Mouse (Mus musculus): ENCODE data around the gene Atg5. TPM values are rescaled to one million over a fixed set of nuclear protein-coding genes. Genes with fewer than 3 reads are reported as not detected.

Gene Atg5
- polyA plus RNA-seq, 1 experiment from 2014 or later, result 53.5 TPM

DNA sequence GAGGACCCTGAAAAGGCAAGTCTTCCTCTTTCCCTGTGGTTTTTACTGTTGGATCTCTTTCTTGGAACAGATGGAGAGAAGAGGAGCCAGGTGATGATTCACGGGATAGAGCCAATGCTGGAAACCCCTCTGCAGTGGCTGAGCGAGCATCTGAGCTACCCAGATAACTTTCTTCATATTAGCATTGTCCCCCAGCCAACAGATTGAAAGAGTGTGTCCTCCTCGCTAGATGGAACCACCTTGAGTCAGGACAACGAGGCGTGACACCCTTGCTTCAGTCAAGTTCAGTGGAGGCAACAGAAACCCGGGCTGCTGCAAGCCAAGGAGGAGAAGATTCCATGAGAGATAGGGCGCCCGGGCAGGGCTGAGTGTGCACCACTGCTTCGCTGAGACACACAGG, 94.7 kb downstream of the Atg5 start:
- no peak overlapping the region for H3K9ac ChIP-seq (ENCODE audit: low read depth, low read length)
- H3K9me3 ChIP-seq (ENCODE audit: control insufficient read depth), result no peaks in the 10 kb centered on the region
- no peak overlapping the region for H3K27ac ChIP-seq (ENCODE audit: low read depth, low read length)
- no peaks in the 10 kb centered on the region for H3K4me1 ChIP-seq (replicated peaks; ENCODE audit: control insufficient read depth, insufficient read depth, low read length)
- no peak for TF ChIP-seq CTCF (IDR thresholded peaks at IDR 0.05; ENCODE audit: low read depth)
- WGBS, result 84% methylated on average over 9 of the region's 9 CpGs
- no peak overlapping the region for H3K4me2 ChIP-seq (replicated peaks; ENCODE audit: low read depth)
- ATAC-seq, result no peak
- no peaks in the 10 kb centered on the region for H3K27me3 ChIP-seq (replicated peaks; ENCODE audit: control insufficient read depth, insufficient read depth, low read length)
- H3K4me3 ChIP-seq (ENCODE audit: low read depth, low read length), result no peak overlapping the region
- peaks cover 8% of the 10 kb centered on the region for H3K36me3 ChIP-seq (ENCODE audit: control insufficient read depth, insufficient read depth)

DNA sequence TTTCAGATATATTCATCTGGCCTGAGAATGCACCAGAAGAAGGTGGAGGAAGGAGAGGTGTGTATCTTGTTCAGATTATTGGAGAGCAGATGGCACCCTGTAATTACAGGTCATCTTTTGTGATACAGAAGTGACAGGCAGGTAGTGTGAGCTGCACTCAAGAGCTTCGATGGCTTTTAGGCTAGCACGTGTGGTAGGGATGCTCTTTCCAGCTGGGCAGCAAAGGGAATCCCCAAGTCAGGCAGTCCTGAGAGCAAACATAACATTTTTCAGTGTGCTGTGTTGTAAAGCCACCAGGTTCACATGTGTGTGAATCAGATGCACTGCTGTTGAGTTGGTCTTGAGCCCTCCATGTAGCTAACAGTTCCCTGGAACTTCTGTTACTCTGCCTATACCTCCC, 98.0 kb downstream of the Atg5 start:
- no peak overlapping the region for H3K4me3 ChIP-seq (ENCODE audit: low read depth, low read length)
- WGBS, result 91% methylated on average over 2 of the region's 2 CpGs
- no peak overlapping the region for H3K27ac ChIP-seq (ENCODE audit: low read depth, low read length)
- H3K4me2 ChIP-seq (replicated peaks; ENCODE audit: low read depth), result no peak overlapping the region
- peaks cover 8% of the 10 kb centered on the region for H3K36me3 ChIP-seq (ENCODE audit: control insufficient read depth, insufficient read depth)
- H3K4me1 ChIP-seq (replicated peaks; ENCODE audit: control insufficient read depth, insufficient read depth, low read length), result no peaks in the 10 kb centered on the region
- no peak overlapping the region for H3K9ac ChIP-seq (ENCODE audit: low read depth, low read length)
- no peaks in the 10 kb centered on the region for H3K27me3 ChIP-seq (replicated peaks; ENCODE audit: control insufficient read depth, insufficient read depth, low read length)
- H3K9me3 ChIP-seq (ENCODE audit: control insufficient read depth), result no peaks in the 10 kb centered on the region
- ATAC-seq, result no peak
- TF ChIP-seq CTCF (IDR thresholded peaks at IDR 0.05; ENCODE audit: low read depth), result no peak

DNA sequence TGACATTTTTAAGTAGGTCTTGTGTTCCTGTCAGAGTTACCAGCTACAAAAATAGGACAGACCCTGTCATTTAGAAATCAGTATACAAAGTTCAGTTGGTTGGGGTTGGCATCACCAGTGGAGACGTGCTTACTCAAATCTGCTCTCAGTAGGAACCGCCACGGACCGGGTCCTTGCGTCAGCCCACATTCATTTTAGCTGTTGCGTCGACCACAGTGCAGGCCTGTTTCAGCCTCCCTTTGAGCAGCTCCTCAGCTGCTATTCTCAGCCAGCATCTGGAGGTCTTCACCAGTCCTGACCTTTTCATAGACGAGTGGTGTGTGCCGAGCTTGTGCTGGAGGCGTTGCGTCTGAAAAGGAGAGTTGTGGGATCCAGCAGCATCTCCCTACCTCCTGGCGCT, 98.9 kb downstream of the Atg5 start:
- no peak for TF ChIP-seq CTCF (IDR thresholded peaks at IDR 0.05; ENCODE audit: low read depth)
- no peaks in the 10 kb centered on the region for H3K9me3 ChIP-seq (ENCODE audit: control insufficient read depth)
- WGBS, result 93% methylated on average over 12 of the region's 12 CpGs
- no peak for ATAC-seq
- H3K36me3 ChIP-seq (ENCODE audit: control insufficient read depth, insufficient read depth), result peaks cover 8% of the 10 kb centered on the region
- no peak overlapping the region for H3K4me3 ChIP-seq (ENCODE audit: low read depth, low read length)
- H3K4me1 ChIP-seq (replicated peaks; ENCODE audit: control insufficient read depth, insufficient read depth, low read length), result no peaks in the 10 kb centered on the region
- H3K27me3 ChIP-seq (replicated peaks; ENCODE audit: control insufficient read depth, insufficient read depth, low read length), result no peaks in the 10 kb centered on the region
- no peak overlapping the region for H3K27ac ChIP-seq (ENCODE audit: low read depth, low read length)
- H3K9ac ChIP-seq (ENCODE audit: low read depth, low read length), result no peak overlapping the region
- no peak overlapping the region for H3K4me2 ChIP-seq (replicated peaks; ENCODE audit: low read depth)

DNA sequence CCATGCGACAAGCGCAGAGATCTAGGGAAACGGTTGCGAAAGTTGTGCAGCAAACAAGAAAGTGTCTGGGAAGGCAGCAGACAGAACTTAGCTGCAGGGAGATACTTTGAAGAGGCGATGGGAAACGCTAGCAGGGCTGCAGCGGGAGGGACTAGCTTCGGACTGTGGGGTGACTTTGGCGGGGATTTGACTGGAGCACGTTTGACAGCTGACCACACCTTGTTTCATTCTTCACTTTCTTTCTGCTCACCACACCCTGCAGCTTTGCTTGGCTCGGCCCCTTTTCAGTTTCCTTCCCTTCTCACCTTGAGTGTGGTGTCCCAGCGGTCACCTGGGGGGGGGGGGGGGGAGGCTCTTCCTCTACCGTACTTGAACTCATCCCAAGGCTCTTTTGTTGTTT, 100.4 kb downstream of the Atg5 start:
- H3K27ac ChIP-seq (ENCODE audit: low read depth, low read length), result no peak overlapping the region
- H3K4me1 ChIP-seq (replicated peaks; ENCODE audit: control insufficient read depth, insufficient read depth, low read length), result no peaks in the 10 kb centered on the region
- no peak overlapping the region for H3K9ac ChIP-seq (ENCODE audit: low read depth, low read length)
- no peak for TF ChIP-seq CTCF (IDR thresholded peaks at IDR 0.05; ENCODE audit: low read depth)
- no peak overlapping the region for H3K4me3 ChIP-seq (ENCODE audit: low read depth, low read length)
- peaks cover 4% of the 10 kb centered on the region; the same call in 1 of the 2 replicates for H3K36me3 ChIP-seq (ENCODE audit: control insufficient read depth, insufficient read depth)
- WGBS, result 58% methylated on average over 12 of the region's 13 CpGs
- H3K27me3 ChIP-seq (replicated peaks; ENCODE audit: control insufficient read depth, insufficient read depth, low read length), result no peaks in the 10 kb centered on the region
- H3K4me2 ChIP-seq (replicated peaks; ENCODE audit: low read depth), result no peak overlapping the region
- no peak for ATAC-seq
- no peaks in the 10 kb centered on the region for H3K9me3 ChIP-seq (ENCODE audit: control insufficient read depth)

DNA sequence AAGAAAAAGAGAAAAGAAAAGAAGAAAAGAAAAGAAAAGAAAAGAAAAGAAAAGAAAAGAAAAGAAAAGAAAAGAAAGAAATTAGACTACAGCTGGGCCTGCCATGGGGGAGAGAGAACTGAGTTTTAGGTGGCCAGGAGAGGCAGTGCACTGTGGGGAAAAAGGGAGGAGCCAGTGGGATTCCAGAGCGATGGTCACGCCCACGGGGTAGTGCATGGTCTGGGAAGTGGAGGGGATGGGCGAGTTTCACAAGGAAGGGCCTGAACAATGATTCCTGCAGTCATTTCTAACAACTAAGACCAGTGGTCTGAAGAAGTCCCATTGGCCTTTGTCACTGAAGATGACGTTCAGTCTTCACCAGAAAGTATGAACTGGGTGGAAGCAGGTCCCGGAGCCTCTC, 102.5 kb downstream of the Atg5 start:
- no peak overlapping the region for H3K4me2 ChIP-seq (replicated peaks; ENCODE audit: low read depth)
- TF ChIP-seq CTCF (IDR thresholded peaks at IDR 0.05; ENCODE audit: low read depth), result no peak
- H3K36me3 ChIP-seq (ENCODE audit: control insufficient read depth, insufficient read depth), result no peaks in the 10 kb centered on the region
- H3K4me1 ChIP-seq (replicated peaks; ENCODE audit: control insufficient read depth, insufficient read depth, low read length), result no peaks in the 10 kb centered on the region
- H3K4me3 ChIP-seq (ENCODE audit: low read depth, low read length), result no peak overlapping the region
- no peak overlapping the region for H3K9ac ChIP-seq (ENCODE audit: low read depth, low read length)
- no peaks in the 10 kb centered on the region for H3K27me3 ChIP-seq (replicated peaks; ENCODE audit: control insufficient read depth, insufficient read depth, low read length)
- 69% methylated on average over 6 of the region's 6 CpGs for WGBS
- no peak overlapping the region for H3K27ac ChIP-seq (ENCODE audit: low read depth, low read length)
- ATAC-seq, result no peak
- H3K9me3 ChIP-seq (ENCODE audit: control insufficient read depth), result no peaks in the 10 kb centered on the region

DNA sequence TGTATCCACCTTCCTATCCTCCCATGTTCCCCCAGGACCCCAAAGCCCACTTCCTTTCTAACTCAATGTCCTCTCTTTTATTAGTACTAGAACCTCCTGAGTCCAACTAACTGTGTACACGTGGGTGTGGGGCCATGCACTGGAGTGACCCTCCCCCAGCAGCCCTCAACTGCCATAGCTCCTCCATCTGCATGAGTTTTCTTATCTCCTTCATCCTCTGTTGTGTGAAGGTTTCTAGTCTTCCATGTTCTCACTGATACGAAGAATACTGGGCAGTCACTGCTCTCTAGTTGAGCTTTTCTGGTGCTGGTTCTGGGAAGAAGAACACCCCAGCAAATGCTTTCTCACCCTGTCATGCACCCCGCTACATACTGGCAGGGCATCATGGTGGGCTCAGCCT, 104.1 kb downstream of the Atg5 start:
- no peak for ATAC-seq
- H3K4me2 ChIP-seq (replicated peaks; ENCODE audit: low read depth), result no peak overlapping the region
- H3K9me3 ChIP-seq (ENCODE audit: control insufficient read depth), result no peaks in the 10 kb centered on the region
- H3K4me1 ChIP-seq (replicated peaks; ENCODE audit: control insufficient read depth, insufficient read depth, low read length), result no peaks in the 10 kb centered on the region
- H3K36me3 ChIP-seq (ENCODE audit: control insufficient read depth, insufficient read depth), result no peaks in the 10 kb centered on the region
- no peak overlapping the region for H3K9ac ChIP-seq (ENCODE audit: low read depth, low read length)
- no peak for TF ChIP-seq CTCF (IDR thresholded peaks at IDR 0.05; ENCODE audit: low read depth)
- no peak overlapping the region for H3K4me3 ChIP-seq (ENCODE audit: low read depth, low read length)
- no peak overlapping the region for H3K27ac ChIP-seq (ENCODE audit: low read depth, low read length)
- H3K27me3 ChIP-seq (replicated peaks; ENCODE audit: control insufficient read depth, insufficient read depth, low read length), result no peaks in the 10 kb centered on the region
- WGBS, result 72% methylated on average over 3 of the region's 3 CpGs

DNA sequence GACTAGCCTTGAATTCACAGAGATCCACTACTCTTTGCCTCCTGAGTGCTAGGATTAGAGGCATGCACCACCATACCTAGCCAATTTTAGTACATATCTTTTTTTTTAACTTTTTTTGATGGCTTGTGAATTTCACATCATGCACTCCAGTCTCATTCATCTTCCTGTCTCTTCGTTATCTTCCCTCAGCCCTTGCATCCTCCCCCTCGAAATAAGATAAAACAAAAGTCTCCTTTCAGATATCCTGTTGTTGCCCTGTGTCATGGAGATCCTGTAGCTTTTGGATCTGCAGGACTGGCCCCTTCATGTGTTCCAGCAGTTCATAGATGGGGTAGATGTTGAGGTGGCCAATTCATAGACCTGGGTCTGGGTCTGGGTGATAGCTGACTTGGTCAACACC, 106.5 kb downstream of the Atg5 start:
- ATAC-seq, result no peak
- 81% methylated on average over 2 of the region's 2 CpGs for WGBS

More for the DNA sequence above, 106.5 kb downstream of the Atg5 start:
- no peak overlapping the region for H3K4me3 ChIP-seq (ENCODE audit: low read depth, low read length)
- H3K36me3 ChIP-seq (ENCODE audit: control insufficient read depth, insufficient read depth), result no peaks in the 10 kb centered on the region
- H3K9ac ChIP-seq (ENCODE audit: low read depth, low read length), result no peak overlapping the region
- no peaks in the 10 kb centered on the region for H3K9me3 ChIP-seq (ENCODE audit: control insufficient read depth)
- H3K4me1 ChIP-seq (replicated peaks; ENCODE audit: control insufficient read depth, insufficient read depth, low read length), result no peaks in the 10 kb centered on the region
- TF ChIP-seq CTCF (IDR thresholded peaks at IDR 0.05; ENCODE audit: low read depth), result no peak
- H3K4me2 ChIP-seq (replicated peaks; ENCODE audit: low read depth), result no peak overlapping the region
- no peak overlapping the region for H3K27ac ChIP-seq (ENCODE audit: low read depth, low read length)
- no peaks in the 10 kb centered on the region for H3K27me3 ChIP-seq (replicated peaks; ENCODE audit: control insufficient read depth, insufficient read depth, low read length)

Data from intestine, postnatal 0 days (tissue).